Mouse (Mus musculus) hindbrain, embryonic 11.5 days (tissue): Measurements from ENCODE around the gene Gm6904. TPM values are rescaled to one million over a fixed set of nuclear protein-coding genes. Genes with fewer than 3 reads are reported as not detected.

Experiments used
- ATAC-seq: fragments of 200-750 bp; cut with Nextera tagmentation; 2 replicates; pipeline ENCODE4 v1.8.0; 2017; ENCODE audit warnings: mild to moderate bottlenecking, moderate TSS enrichment, moderate library complexity; ENCODE audit not compliant: low FRiP score
- DNase-seq: peaks from one replicate; pipeline ENCODE4 v3.0.0-alpha.2; 2015; ENCODE audit warnings: low spot score
- H3K27ac ChIP-seq: fragments of 300-500 bp; sonication (generic); 2 replicates; pipeline ENCODE4 v1.5.1; 2014; ENCODE audit warnings: mild to moderate bottlenecking, low read depth, low read length
- H3K27me3 ChIP-seq: fragments of 300-500 bp; sonication (generic); 2 replicates; pipeline ENCODE4 v1.6.1; 2014; ENCODE audit warnings: mild to moderate bottlenecking, low read length, moderate library complexity, mixed read lengths; ENCODE audit not compliant: control insufficient read depth, insufficient read depth
- H3K36me3 ChIP-seq: fragments of 300-500 bp; sonication (generic); 2 replicates; pipeline ENCODE4 v1.6.1; 2014; ENCODE audit warnings: mild to moderate bottlenecking, low read length, moderate library complexity, mixed read lengths; ENCODE audit not compliant: control insufficient read depth, insufficient read depth
- H3K4me1 ChIP-seq: fragments of 300-500 bp; sonication (generic); replicated peaks from 2 replicates; pipeline ENCODE4 v1.6.1; 2014; ENCODE audit warnings: low read length, mixed read lengths; ENCODE audit not compliant: control insufficient read depth, insufficient read depth
- H3K4me2 ChIP-seq: fragments of 300-500 bp; sonication (generic); replicated peaks from 2 replicates; pipeline ENCODE4 v1.6.1; 2014; ENCODE audit warnings: mild to moderate bottlenecking, low read depth, low read length
- H3K4me3 ChIP-seq: fragments of 300-500 bp; sonication (generic); 2 replicates; pipeline ENCODE4 v1.5.1; 2014; ENCODE audit warnings: low read depth, low read length
- H3K9ac ChIP-seq: fragments of 300-500 bp; sonication (generic); 2 replicates; pipeline ENCODE4 v1.6.1; 2014; ENCODE audit warnings: low read depth, low read length
- H3K9me3 ChIP-seq: fragments of 300-500 bp; sonication (generic); 2 replicates; pipeline ENCODE4 v1.6.1; 2016; ENCODE audit warnings: low read length; ENCODE audit not compliant: control insufficient read depth
- WGBS: fragments of 180-500 bp; shearing (Covaris S2); extraction: QIAGEN DNeasy Blood & Tissue Kit; methylation state at CpG from one replicate; pipeline ENCODE4 v1.1.7; 2014; 5-methylcytosine and 5-hydroxymethylcytosine counted together
- polyA plus RNA-seq: library from polyadenylated mRNA; unstranded; fragments of >200 nt; fragmentation: Nextera tagmentation; extraction: Ambion mirVana; gene quantifications from 2 replicates; pipeline ENCODE4 v1.2.1, GENCODE M21; 2014

Gene Gm6904
- polyA plus RNA-seq, 1 experiment from 2014 or later: not detected

- no peak overlapping the region for H3K27ac ChIP-seq
- WGBS: 92% methylated on average over 3 of the region's 3 CpGs
- no peak overlapping the region for H3K4me3 ChIP-seq
- ATAC-seq (no peak), DNase-seq (no peak)
- H3K4me2 ChIP-seq: no peak overlapping the region
- H3K9ac ChIP-seq: no peak overlapping the region
- peaks cover 16% of the 10 kb centered on the region; the same call in 1 of the 2 replicates for H3K36me3 ChIP-seq
- no peaks in the 10 kb centered on the region for H3K27me3 ChIP-seq
- no peaks in the 10 kb centered on the region for H3K9me3 ChIP-seq
- H3K4me1 ChIP-seq: no peaks in the 10 kb centered on the region
Measured at GRCm38 (mm10) chr14:59229822-59230221, 30.2 kb downstream of the Gm6904 start.

DNA sequence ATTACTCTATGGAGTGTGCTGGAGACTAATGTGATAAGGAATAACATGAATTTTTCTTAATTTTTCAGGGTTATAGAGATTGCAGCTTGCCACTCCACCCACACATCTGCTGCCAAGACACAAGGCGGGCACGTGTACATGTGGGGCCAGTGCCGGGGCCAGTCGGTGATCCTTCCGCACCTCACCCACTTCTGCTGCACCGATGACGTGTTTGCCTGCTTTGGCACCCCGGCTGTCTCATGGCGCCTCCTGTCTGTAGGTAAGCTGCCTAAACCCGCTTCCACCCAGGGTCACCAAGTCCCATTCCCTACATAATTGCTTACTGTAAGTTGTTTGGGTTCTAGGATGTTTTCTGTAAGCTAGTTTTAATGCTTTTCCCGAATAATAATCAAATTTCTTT, 33.8 kb downstream of the Gm6904 start:
- H3K27ac ChIP-seq: no peak overlapping the region
- ATAC-seq: no peak
- no peak overlapping the region for H3K9ac ChIP-seq
- peaks cover 10% of the 10 kb centered on the region; the same call in 1 of the 2 replicates for H3K36me3 ChIP-seq
- no peaks in the 10 kb centered on the region for H3K27me3 ChIP-seq
- H3K4me1 ChIP-seq: no peaks in the 10 kb centered on the region
- no peaks in the 10 kb centered on the region for H3K9me3 ChIP-seq
- no peak overlapping the region for H3K4me2 ChIP-seq
- 97% methylated on average over 11 of the region's 11 CpGs for WGBS
- no peak for DNase-seq
- H3K4me3 ChIP-seq: no peak overlapping the region

DNA sequence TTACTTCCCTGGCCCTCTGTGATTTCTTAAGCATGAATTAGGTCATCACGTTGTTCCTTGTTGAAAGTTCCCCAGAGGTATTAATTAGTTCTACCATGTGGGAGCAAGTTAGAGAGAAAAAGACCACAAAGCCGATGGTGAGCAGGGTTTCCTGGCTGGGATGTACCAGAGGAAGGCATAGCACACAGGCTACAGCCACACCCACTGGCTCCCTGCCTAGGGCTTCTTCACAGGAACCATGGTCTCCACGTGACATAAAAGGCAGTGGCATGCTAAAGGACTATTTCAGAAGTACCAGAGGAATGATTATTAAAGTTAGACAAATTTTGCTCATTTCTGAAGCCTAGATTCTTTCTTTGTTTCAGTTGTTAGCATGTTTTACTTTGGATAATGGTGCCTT, 40.8 kb downstream of the Gm6904 start:
- no peak overlapping the region for H3K27ac ChIP-seq
- H3K4me2 ChIP-seq: no peak overlapping the region
- no peak overlapping the region for H3K9ac ChIP-seq
- ATAC-seq (no peak), DNase-seq (no peak)
- H3K27me3 ChIP-seq: no peaks in the 10 kb centered on the region
- H3K36me3 ChIP-seq: no peaks in the 10 kb centered on the region
- H3K9me3 ChIP-seq: no peaks in the 10 kb centered on the region
- 96% methylated on average over 3 of the region's 3 CpGs for WGBS
- H3K4me1 ChIP-seq: no peaks in the 10 kb centered on the region
- H3K4me3 ChIP-seq: no peak overlapping the region

DNA sequence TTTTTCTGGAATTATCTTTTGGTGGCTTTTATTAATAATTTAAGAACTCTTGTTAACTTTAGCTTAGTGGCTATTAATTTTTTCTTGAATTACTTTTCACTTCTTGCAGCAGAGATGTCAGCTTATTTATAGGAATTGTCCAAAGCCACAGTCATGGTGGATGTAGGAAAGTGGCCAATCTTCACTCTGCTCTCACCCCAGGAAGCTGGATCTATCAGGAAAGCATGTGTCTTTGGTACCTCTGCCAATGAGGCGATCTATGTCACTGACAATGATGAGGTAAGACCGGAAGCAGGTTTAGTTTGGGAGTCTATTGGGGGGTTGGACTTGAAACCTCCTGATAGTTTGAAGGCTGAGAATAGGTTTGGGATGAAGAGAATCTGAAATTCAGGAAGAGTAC, 50.2 kb downstream of the Gm6904 start:
- DNase-seq (no peak), ATAC-seq (no peak)
- H3K36me3 ChIP-seq: no peaks in the 10 kb centered on the region
- 96% methylated on average over 2 of the region's 2 CpGs for WGBS
- H3K27me3 ChIP-seq: no peaks in the 10 kb centered on the region
- no peak overlapping the region for H3K4me2 ChIP-seq
- no peak overlapping the region for H3K4me3 ChIP-seq
- H3K4me1 ChIP-seq: peaks cover 2% of the 10 kb centered on the region; the same call in 1 of the 2 replicates
- H3K9me3 ChIP-seq: no peaks in the 10 kb centered on the region
- H3K27ac ChIP-seq: no peak overlapping the region
- H3K9ac ChIP-seq: no peak overlapping the region

- WGBS: 96% methylated on average over 7 of the region's 7 CpGs
- Histone ChIP-seq H3K4me1 (peaks cover 6% of the 10 kb centered on the region), H3K36me3 (no peaks in the 10 kb centered on the region), H3K27me3 (no peaks in the 10 kb centered on the region), H3K27ac (no peak overlapping the region), H3K9ac (no peak overlapping the region), H3K9me3 (no peaks in the 10 kb centered on the region), H3K4me2 (no peak overlapping the region), H3K4me3 (no peak overlapping the region)
- ATAC-seq (no peak), DNase-seq (no peak)
Measured at GRCm38 (mm10) chr14:59209003-59209402, 51.0 kb downstream of the Gm6904 start.

DNA sequence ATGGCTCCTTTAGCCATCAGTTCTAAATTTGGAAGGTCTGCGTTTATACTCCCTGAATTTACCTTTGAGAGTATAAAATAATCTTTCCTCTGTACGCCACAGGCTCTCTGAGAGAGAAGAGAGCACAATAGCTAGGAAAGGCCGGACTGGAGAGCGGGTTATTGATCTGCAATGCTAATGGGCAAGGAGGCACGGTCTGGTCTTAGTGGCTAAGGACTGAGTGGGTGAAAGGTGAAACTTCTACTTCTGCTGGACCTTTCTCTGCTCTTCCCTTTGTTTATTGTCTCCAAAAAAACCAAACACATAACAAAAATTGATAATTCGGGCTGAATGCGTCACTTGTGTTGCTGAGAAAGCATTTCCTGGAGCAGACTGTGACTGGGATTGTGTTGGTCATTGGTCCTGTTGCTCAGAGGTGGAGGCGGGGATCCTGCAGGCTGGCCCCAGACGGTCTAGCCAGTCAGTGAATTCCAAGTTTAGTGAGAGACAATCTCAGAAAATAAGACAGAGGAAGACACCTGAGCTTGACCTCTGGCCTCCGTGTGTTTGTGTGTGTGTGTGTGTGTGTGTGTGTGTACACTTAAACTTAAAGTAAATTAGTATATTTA, 53.9 kb downstream of the Gm6904 start:
- Histone ChIP-seq H3K27me3 (no peaks in the 10 kb centered on the region), H3K4me3 (no peak overlapping the region), H3K4me2 (no peak overlapping the region), H3K4me1 (peaks cover 6% of the 10 kb centered on the region), H3K9me3 (no peaks in the 10 kb centered on the region), H3K9ac (no peak overlapping the region), H3K36me3 (no peaks in the 10 kb centered on the region), H3K27ac (no peak overlapping the region)
- WGBS: 39% methylated on average over 10 of the region's 10 CpGs
- ATAC-seq (no peak), DNase-seq (peak; percentile 40)

DNA sequence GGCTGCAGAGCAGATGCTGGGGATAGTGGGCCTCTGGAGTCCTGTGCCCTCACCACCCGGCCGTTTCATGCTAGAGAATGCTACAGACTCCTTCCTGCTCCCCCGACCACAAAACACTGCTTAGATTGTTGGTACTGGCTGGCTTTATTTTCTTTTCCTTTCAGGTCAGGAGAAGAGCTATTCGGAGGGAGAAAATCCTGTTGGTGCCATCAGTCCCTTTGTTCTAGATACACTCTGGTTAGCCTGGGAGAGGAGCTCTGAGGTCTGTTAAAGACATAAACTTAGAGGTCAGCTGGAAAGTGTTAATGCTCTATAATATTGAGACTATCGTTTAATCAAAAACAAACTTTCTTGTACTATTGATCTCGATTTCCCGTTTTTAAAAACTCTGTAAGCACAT, 54.6 kb downstream of the Gm6904 start:
- Histone ChIP-seq H3K4me2 (peak overlapping the region; percentile 17; the same call in 1 of the 2 replicates), H3K4me3 (no peak overlapping the region), H3K27ac (peak overlapping the region; percentile 19; the same call in 1 of the 2 replicates), H3K9me3 (no peaks in the 10 kb centered on the region), H3K36me3 (no peaks in the 10 kb centered on the region), H3K9ac (peak overlapping the region; percentile 38; the same call in 1 of the 2 replicates), H3K27me3 (no peaks in the 10 kb centered on the region), H3K4me1 (peaks cover 6% of the 10 kb centered on the region)
- peak; percentile 44 for DNase-seq
- ATAC-seq: no peak
- 28% methylated on average over 7 of the region's 7 CpGs for WGBS

DNA sequence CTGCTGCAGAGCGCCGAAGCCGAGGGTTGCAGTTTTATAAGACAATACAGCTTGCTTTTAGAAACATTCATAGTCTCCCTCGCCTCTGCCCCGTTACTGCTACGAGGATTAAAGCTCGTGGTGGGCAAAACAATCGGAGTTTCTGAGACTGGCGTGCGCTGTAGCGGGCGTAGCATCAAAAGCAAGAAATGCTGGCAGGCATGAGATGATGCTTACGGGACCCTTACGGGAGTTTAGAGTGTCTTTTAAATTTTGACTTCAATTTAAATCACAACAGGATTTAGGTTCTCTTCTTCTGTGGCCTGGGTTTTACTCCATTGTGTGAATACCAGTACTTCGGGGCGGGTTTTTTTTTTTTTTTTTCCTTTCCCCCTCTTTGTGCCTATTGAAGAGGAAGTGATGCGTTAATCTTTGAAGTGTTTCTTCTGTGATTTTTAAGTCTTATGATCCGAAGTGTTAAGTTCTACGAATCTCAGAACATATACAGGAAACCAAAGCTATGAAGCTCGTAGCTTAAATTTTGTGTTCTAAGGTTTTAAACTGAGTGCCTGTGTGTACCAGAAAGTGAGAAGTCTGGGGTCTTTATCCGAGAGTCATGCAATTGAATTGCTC, 58.3 kb downstream of the Gm6904 start:
- Histone ChIP-seq H3K9me3 (no peaks in the 10 kb centered on the region), H3K4me1 (peaks cover 6% of the 10 kb centered on the region), H3K36me3 (no peaks in the 10 kb centered on the region), H3K4me2 (peak overlapping the region; percentile 80), H3K9ac (peak overlapping the region; percentile 98), H3K4me3 (peak overlapping the region; percentile 88), H3K27ac (peak overlapping the region; percentile 97), H3K27me3 (no peaks in the 10 kb centered on the region)
- peak; percentile 38 for DNase-seq
- no peak; the same call in 1 of the 2 replicates for ATAC-seq
- WGBS: 2% methylated on average over 21 of the region's 21 CpGs
